Mouse (Mus musculus) MEL-GATA-1-ER (cell line): Measurements from ENCODE around the gene Parp4.

Experiments
- DNase-seq: peaks from one replicate; pipeline ENCODE4 v3.0.0-alpha.2; 2012; ENCODE audit warnings: low read depth; ENCODE audit errors: extremely low read depth

Parp4 gene

DNA sequence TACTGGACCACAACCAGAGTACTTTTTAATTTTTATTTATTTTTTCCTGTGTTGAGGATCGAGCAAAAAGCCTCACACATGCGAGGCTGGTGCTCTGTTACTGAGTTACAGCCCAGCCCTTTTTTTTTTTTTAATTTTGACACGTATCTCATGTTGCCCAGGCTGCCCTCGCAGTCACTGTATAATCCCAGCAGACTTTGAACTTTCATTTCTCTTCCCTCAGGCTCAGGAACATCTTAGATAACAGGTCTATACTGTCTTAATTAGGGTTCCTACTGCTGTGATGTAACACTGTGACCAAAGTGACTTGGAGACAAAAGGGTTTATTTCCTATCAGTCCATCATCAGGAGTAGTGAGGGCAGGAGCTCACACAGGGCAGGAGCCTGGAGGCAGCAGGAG, 29.7 kb downstream of the Parp4 start:
- no peak for DNase-seq

DNA sequence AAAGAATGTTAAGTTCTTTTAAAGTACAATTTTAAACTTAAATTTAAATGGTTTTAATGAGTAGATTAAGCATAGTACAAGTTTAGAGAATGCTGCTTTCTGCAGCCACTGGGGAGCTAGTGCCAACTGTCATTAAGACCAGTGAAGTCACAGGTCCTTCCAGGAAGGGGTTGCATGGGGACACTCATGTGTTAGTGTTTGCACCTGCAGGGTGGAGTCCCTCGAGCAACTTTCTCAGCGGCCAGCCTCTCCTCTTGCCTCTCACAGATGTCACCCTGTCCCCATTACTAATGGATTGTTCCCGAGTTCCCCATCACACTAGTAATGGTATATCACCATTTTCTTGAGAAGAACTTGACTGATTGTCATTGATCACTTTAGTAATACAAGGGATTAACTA, 37.8 kb downstream of the Parp4 start:
- DNase-seq = no peak

DNA sequence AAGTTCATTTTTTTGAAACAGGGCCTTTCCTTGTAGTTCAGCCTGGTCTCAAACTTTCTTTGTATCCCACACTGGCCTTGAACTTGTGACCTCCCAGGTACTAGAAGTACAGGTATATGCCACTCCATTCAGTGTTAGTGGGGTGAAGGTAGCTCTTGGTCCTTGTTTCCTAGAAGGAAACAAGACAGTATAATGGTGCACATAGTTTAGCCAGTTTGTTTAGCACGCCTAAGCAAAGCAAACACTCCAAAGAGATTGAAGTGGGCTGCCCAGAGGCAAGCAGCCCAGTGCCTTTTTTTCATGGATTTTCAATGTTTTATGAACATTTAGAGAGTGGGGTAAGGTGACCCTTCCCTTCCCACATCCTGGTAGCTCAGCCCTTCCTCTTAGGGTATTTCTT, 42.1 kb downstream of the Parp4 start:
- DNase-seq = no peak

DNA sequence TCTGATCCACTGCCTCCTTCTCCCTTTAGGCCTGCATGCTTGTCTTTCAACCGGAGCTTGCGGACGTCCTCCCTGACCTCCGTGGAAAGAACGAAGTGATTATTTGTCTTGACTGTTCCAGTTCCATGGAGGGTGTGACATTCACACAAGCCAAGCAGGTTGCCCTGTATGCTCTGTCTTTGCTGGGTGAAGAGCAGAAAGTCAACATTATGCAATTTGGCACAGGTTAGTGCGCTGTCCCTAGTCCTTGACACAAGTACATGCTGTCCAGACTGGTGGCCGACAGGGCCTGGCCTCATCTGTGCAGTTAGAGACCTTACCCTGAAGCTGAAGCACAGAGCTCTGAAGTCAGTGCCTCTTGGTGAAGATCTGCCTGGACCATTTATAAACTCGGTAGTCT, 45.0 kb downstream of the Parp4 start:
- no peak for DNase-seq

DNA sequence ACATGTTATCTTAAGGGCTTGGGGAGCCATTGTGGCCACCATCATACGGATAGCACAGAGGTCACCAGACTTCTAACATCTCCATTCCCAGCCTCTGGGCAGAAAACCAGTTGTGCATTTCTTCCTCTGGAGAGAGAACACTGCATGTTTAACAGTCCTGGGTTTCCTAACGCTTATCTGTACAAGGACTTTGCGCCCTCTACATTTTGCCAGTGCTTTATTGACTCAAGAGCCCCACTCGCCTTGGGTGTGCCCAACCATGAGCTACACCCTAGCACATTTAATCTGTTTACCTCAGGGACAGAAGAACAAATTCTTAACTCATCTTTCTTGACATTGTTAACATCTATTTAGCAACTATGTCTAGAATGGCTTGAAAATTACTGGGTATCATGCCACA, 50.8 kb downstream of the Parp4 start:
- no peak for DNase-seq

DNA sequence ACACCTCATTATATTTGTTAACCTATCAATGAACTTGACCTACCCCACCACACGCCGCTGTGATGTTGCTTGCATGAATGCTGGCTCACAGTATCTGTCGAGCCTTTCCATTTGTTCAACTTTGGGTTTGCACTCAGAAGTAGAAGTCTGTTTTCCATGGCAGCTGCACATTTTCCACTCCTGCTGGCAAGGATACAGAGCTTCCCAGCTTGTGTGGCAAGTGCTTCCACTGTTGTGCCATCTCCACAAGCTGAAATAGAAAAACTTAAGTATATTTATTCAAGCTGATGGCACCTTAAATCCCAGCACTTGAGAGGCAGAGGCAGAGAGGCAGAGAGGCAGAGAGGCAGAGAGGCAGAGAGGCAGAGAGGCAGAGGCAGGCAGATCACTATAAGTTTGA, 52.9 kb downstream of the Parp4 start:
- no peak for DNase-seq

DNA sequence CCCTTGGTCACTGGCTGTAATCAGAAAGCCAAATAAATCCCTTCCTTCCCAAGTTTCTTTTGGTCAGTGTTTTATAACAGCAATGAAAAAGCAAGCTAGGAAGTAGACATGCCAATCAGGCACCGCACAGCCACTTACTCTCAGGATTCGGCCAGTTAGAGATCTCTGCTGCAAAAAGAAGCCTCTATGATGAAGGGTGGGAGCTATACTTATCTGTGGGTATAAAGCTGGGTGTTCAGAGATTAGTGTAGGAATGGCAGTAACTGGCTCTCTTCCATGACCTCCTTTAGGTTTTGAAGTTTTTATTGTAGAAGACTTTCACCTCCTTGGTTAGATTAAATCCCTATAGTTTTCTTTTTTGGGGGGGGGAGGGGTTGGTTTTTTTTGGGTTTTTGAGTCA, 55.7 kb downstream of the Parp4 start:
- no peak for DNase-seq

DNA sequence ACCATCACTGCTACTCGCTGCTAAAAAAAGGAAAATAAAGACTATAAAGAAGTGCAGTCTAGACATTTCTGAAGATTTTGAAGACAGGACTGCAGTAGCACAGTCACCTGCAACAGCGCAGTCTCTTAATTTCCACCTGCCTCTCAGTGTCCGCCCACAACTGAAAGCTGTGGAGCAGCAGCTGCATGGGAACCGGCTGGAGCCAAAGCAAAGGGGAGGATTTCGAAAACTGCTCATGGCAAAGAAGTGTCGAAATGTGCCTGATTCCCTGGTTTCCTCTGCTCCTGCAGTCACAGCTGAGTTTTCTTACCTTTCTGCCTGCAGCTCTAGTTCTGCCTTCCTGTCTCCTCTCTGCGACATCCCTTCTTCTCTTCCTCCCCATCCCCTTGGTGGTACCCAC, 71.8 kb downstream of the Parp4 start:
- DNase-seq = no peak

DNA sequence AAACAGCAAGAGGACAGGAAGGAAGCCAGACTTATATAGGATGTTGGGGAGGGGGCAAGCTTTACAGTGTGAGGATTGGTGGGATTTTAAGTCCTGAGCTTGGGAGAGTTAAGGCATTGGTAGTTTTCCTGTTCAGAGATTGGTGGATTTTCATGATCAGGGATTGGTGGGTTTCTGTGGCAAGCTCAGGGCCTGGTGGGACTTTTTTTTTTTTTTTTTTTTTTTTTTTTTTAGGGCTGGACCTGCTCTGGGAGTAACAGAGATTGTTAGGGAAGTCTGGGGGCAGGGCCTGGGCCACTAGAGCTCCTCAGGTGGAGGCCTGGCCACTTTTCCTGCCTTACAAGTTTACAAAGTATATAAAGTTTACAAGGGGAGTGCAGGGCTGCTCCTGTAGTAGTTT, 74.0 kb downstream of the Parp4 start:
- no peak for DNase-seq

DNA sequence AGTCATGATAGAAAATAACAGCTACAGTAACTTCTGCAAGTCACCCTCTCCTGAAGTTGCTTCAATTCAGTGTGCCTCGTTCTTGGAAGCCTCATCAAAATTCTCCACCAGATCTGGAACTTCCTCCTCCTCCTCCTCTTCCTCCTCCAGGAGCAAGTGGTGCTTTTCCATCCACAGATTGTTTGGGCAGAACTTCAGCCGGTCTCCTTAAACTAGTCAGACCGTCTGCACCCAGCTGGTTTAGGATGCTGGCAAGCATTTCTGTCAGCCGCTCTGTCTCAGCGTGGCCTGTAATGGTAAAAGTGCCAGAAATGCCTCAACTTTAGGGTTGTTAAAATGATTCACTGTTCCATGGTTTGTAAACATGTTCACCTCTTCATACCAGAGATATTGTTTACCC, 90.2 kb downstream of the Parp4 start:
- no peak for DNase-seq

DNA sequence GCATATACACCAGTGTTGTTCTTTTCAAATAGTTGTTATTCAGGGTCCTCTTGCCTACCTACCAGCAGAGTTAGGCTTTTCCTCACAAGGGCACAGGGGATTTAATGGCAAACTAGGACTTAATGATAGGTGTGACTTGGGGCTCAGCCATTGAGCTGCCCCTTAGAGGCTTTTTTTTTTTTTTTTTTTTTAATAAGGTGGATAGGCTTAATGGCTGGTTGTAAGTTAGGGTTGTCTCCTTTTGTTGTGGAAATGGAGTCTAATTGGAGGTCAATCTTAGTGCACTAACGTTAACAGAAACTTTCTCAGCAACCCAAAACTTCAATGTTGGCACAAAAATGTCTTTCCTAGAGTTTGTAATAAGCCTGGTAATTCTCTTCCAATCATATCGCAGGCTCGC, 91.5 kb downstream of the Parp4 start:
- DNase-seq = no peak

DNA sequence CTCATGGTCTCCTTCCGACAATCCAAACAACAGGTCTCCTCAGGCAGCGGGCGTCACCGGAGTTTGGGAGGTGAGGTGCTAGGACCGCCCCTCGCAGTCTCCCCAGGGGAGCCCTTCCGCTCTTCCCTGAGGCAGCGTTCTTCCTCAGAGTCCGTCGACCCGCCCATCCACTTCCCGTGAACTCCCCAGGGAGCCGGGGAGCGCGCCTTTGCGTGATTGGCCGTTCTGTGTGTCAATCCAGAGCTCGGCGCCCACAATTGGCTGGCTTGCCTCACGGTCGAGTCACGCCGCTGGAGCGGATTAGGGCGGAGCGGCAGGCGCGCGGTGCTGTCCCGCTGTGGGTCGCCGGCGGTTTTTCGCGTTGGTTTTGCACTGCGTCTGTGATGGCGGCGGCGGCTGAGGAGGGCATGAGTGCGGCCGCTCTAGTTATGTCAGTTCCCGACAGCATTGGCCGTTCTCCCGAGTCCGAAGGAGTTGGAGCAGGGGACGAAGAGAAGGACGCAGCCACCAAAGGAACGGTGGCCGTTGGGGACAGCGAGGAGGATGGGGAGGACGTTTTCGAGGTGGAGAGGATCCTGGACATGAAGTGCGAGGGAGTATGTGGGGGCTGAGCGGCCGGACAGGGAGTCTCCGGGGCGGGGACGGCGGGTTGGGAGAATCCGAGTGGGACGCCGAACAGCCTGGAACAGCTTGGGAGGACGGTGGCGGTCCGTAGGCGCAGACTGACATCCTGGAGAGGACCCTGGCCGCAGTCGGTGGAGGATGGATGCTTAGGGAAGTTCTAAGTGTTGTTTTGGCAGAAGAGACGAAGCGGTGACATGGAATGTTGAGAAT, 92.8 kb downstream of the Parp4 start, which contains the start of gene Mphosph8:
TSS of gene Mphosph8 (plus strand) at position 280 of the 834 bp plus-strand sequence.
- DNase-seq = peak; percentile 98

DNA sequence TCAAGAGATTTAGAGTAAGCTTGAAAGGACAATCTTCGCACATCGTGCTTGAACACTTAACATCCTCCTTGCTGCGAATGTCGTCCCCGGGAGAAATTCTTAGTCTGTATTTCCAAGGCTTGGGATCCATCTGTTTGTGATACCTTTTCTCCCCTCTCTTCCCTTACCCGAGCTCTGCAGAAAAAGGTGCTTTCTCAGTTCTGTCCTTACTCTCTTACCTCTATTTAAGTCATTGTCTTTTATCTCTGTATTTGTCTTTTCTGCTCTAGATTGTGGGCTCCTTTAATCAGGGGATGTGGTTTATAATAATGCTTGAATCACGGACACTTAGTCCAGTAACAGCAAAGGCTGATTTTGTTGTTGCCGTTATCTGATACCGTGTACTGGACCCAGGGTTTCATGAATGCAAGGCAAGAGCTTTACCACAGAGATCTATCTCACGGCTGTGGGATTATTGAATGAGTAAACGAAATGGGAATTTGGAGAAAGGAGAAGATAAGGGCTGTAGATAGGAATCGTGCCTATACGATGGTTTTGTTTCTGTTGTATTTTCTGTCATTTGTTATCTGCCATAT, 93.7 kb downstream of the Parp4 start:
- DNase-seq = peak; percentile 17

DNA sequence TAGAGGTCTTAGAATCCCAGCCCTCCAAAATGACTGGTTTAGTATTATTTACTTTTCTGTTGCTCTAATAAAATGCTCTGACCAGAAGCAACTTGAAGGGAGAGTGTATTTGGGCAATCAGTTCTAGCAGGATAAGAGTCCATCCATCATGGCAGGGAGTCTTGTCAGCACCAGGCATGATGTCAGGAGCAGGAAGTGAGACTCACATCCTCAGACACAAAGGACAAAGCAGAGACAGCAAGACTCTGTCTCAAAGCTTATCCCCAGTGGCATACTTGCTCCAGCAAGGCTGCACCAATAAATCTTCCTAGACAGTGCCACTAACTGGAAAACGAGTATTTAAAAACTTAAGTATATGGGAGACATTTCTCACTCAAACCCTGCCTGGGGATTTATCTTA, 110.0 kb downstream of the Parp4 start:
- no peak for DNase-seq

DNA sequence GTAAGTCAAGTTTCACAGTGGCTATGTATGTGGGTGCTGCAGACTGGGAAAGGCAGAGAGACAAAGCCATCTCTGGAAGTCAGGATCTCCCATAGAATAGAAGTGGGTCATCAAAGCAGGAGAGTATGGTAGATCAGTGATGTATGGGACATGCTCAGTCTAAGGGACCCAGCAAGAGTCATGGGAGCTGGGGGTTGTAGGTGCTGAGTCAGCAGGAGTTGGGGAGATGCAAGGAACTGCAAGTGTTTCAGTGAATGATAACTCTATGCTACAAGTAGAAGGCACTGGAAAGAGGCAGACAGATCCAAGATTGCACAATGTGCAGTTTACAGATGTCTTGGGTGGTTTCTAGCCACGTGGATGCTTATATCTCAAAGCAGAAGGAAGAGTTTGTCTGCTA, 113.7 kb downstream of the Parp4 start:
- no peak for DNase-seq

DNA sequence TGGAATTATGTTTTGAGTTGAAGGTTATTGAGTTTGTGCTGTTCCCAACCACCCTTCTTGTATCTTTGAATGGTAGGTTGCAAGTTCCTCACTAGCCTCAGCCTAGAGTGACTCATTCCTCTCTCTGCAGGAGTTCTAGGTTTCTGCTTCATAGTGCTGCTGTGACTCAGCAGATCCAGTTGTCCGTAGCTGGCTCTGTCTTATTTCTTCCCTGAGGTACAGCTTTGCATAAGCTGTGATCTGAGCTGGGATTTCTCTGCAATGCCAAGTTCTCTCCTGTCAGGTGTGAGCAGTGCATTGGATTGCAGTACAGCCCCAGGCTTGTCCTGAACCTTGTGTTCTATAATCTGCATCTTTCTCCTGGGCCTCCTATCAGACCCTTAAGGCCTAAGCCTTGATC, 114.3 kb downstream of the Parp4 start:
- DNase-seq = no peak

DNA sequence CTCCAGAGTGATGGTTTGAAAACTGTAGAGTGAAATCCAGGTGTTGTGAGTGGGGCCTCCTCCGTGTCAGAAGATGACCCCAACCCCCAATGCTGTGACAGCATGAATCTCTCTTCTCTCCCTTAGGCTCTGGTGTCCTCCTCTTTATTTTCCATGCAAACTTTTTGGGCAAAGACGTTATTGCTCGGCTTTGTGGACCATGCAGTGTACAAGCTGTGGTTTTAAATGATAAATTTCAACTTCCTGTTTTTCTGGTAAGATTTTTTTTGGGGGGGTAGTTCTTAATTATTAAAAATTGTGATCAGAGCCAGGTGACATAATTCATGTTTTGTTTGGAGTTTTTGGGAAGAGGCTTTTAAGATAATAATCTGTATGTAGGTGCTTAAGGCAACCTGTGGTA, 120.1 kb downstream of the Parp4 start:
- DNase-seq = peak; percentile 14

DNA sequence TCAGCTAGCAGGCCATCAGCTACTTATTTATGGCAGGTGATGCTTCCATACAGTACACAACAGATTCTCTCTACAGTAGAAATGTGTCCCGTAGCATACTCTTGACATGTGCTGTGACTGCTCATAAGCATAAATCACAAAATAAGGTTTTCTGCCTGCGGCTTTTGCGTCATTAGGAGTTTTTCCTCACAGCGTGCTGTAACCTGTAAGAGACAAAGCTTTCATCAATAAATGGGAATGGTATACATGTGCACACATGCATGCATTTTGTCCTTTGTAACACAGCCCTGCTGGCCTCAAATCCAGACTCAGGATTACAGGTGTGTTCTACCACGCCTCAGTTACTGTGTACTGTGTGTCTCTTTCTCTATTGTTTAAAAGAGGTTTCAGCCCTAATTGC, 122.4 kb downstream of the Parp4 start:
- no peak for DNase-seq

DNA sequence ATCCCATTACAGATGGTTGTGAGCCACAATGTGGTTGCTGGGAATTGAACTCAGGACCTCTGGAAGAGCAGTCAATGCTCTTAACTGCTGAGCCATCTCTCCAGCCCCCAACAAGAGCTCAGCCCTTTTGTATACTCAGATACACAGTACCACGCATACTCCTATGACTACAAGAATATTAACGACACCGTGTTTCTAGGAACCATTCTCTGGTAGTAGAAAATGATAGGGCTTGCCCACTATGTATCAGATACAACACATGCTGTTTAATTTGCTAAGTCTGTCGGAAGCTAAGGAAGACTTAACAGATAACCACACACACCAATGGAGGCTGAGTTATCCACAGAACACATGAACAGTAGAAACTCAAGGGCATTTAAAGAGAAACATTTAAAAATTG, 127.2 kb downstream of the Parp4 start:
- DNase-seq = no peak

DNA sequence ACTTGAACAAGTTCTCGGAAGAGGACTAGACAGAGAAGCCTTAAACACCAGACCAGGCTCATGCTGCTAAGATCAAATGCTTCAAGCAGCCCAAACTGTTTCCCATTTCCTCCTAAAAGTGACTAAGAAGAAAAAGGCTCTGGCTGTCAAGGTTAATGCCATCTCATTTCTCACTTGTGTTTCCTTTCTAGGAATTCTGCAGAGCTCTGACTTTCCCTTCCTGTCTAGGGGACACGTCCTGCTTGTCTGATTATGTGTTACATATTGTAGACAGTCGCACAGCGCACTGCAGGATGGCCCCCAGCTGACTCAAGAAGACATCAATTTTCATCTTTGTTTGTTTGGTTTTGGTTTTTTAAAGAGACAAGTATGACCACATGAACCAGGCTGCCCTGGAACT, 130.3 kb downstream of the Parp4 start:
- no peak for DNase-seq
